Mouse (Mus musculus) megakaryocyte progenitor cell, adult 5-6 weeks (primary cell): ENCODE results near the gene Slc25a30. TPM values are rescaled to one million over a fixed set of nuclear protein-coding genes. Genes with fewer than 3 reads are reported as not detected.

Experiments
- ATAC-seq: replicated peaks from 2 replicates; pipeline ENCODE4 v1.8.0; 2016; ENCODE audit warnings: mild to moderate bottlenecking, moderate TSS enrichment, inconsistent platforms; ENCODE audit not compliant: poor library complexity
- total RNA-seq, 2 experiments: library from RNA; stranded (forward) in 1 of 2; stranded (reverse) in 1 of 2; fragments of 157-497, 149-512 nt in 1 of 2; fragments of 200-1000 nt in 1 of 2; gene quantifications; 2 replicates each; pipeline versions ENCODE4 v1.2.3 to v1.2.4; 2015 to 2017

The Slc25a30 gene
- total RNA-seq, 2 experiments from 2014 or later, result 16.9 to 17.3 TPM

DNA sequence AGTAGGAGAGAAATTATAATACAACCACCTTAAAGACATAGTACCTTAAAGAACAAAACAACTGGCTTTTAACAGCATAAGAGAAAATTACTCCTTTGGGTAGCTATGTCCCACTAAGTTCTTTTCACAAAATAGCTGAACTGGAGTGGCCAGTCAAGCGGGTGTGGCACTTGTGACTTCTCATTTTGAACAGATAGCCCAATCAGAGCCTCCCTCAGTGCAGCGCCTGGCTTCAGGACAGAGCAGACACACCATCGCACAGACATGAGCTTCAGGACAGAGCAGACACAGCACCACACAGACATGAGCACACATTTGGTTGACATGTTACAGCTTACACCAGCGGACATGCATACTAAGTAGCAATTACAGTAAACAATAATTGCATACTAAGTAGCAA, 35.8 kb downstream of the Slc25a30 start:
- ATAC-seq, result peak; percentile 43

DNA sequence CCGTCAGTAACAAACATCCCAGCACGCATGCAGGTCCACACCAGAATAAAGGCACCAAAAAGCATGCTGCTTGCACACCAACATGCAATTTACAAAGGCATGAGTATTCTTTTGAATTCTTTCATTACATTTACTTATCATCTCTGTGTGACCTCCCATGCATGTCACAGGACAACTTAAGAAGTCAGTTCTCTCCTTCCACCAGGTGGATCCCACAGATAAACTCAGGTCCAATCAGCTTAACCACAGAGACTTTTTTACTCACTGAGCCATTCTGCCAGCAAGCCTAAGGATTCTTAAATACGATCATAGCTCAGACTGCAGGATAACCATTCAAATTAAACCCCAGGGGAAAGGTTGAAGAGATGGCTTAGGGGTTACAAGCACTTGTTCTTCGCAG, 37.7 kb downstream of the Slc25a30 start:
- ATAC-seq, result peak; percentile 83

DNA sequence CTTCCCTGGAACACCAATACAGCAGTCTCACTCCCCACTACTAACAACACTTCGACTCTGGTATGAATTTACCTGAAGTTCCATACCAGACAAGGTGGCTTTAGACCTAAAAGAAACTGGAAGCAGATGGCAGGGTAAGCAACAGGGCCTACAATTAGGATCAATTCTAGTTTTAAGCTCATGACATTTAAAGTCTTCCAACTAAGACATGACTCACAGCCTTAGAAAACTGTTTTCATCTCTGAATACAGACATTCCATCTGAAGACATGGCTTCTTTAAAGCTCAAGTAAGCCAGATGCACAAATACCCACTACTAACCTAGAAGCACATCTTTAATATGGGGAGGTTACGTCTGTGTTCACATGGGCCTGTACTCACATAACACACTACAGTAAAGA, 38.9 kb downstream of the Slc25a30 start:
- no peak for ATAC-seq

DNA sequence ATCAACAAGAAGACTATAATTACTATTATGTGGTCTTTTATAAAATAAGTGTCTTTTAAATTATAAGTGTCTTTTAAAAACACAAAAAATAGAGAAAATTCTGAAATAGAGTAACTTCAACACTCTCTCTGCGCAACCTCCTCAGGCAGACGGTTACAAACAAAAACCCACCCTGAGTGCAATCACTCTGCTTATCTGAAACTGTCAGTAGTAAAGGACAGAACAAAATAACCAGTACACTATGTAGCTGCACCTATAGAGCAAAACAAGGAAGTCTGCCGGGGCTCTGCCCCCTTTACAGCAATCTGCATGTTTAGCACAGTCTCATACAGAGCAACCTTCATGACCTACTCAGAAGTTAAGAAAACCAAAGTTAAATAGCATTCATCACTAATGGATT, 44.9 kb downstream of the Slc25a30 start:
- peak; percentile 63 for ATAC-seq

DNA sequence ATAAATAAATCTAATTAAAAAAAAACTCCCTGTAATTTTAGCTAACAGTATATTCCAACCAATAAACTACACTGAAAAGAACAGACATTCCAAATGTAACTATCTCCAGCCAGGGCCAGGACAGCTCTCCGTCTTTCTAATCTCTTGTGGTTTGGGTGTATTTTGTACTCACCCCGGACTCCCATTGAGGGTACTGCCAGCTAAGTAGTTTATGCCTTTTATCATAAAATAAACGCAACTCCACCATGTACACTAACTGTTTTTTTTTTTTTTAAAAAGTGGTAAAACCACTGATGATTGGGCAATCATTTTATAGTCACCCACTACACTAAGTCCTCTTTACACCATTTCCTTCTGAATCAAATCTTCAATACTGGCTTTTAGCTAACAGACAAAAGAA, 51.2 kb downstream of the Slc25a30 start:
- ATAC-seq, result peak; percentile 91

DNA sequence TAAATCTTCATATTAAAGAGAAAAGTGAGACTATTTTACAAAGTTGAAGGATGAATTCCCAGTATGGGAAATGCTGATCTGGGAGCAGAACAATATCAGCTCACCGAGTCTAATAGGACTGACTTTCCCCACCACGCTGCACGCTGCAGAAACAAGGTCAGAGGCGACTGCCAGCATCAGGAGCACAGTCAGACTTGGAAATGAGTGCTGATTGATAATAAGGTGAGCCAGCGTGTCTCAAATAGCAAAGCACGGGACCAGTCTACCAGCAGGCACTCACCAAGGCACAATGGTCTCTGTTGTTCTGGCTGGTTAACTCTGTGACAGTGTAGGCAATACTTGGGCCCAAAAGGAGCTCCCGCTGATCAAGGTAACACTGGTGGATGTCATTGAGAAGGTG, 54.2 kb downstream of the Slc25a30 start:
- ATAC-seq, result no peak

DNA sequence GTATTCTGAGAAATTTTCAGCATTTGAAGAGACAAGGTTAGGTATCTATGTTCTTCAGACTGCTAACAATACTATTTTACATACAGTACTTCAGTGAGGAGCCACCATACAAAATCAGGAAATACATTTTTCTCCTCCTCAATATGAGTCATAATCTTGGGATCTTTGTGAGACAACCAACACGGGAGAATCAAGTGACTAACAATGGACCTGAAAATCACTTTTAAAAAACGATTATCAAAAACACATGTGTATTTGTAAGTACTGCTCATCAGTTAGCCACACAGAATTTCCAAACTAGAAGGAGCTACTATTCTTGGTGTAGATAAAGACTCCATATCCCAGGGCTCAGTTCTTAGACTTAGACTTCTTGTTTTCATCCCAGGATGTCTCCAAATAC, 55.5 kb downstream of the Slc25a30 start:
- ATAC-seq, result no peak

DNA sequence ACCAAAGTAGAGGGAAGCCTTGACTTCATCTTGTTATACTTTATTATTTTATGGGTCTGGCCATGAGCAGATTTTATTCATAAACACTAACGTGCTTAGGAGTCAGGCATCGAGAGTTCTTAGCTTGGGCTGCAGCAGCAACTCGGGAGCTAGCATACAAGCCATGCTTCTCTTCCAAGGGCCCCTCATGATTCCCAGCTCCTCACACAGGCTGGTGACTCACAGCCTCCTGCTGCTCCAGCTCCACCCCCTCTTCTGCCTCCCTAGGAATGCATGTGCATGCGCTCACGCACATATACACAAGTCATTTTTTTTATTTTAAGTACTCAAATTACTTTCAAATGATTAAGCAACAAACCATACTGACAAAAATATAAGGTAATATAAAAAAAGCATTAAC, 58.7 kb downstream of the Slc25a30 start:
- no peak for ATAC-seq

DNA sequence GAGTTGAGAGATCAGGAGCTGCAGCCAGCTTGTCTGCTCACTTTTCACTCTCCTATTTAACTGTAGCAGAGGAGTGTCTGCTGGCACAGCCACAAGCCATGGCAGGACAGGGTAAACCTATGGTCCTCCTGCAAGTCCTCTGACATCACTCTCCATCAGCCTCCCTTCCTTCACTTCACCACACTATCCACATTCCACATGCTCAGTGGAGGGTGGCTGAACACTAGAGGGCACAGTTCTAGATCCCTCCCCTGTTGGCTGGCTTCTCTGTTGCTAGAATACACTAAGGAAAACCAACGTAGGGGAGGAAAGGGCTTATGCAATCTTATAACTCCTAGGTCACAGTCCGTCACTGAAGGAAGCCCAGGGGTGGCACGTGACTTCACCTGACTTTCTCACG, 59.8 kb downstream of the Slc25a30 start:
- peak; percentile 89 for ATAC-seq

DNA sequence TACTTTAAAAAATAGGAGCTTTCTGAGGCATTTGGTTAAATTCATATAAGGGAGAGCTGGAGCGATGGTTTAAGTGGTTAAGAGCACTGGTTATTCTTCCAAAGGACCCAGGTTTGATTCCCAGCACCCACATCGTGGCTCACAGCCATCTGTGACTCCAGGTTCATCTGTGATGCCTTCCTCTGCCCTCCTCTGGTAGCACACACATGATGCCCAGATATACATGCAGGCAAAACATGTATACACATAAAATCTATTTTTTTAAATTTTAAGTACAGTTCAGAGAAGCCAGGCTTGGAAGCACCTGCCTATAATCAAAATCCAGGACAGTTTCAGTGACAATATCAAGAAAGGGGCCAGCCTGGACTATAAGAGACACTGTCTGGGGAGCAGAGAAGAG, 64.0 kb downstream of the Slc25a30 start:
- ATAC-seq, result no peak

DNA sequence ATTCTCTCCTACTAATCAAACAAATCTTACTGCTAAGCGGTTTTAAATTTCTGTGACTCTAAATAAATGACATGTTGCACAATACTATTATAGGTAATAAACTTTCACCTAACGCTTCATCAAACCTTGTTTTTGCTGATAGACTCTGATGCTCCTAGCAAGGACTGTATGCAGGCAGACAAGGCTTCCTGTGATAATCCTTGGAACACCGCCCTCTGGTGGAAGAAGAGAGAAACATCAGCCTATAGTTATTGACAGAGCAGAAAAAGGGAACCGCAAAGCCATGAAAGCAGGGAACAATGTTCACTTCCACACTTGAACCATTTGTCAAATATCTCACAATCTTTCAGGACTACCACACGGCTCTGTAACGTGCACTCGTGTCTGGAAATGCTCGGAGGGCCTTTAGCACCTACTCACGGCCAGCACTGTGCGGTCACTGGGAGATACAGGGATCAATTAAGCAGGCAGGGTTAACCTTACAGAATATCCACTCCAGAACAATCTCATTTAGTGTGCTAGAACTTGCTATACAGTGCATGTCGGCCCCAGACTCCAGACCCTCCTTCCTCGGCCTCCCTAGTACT, 64.8 kb downstream of the Slc25a30 start:
- peak; percentile 96 for ATAC-seq

DNA sequence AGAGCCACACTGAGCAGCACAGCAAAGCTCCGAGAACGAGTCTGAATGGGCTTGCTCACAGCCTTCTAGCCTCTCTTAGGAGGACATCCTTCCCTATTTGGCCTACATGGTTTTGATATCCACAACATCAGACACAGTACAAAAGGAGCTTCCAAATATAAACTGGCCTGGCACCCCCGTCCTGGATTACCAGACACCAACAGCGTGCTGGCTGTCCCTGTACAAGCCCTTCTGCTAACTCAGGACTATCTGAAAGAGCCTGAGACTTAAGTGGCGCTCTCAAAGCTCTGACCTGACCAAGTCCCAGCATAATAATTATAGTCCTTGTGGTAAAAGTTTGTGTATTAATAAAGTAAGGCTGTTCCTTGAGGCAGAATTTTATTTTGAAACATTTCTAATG, 66.7 kb downstream of the Slc25a30 start:
- no peak for ATAC-seq

DNA sequence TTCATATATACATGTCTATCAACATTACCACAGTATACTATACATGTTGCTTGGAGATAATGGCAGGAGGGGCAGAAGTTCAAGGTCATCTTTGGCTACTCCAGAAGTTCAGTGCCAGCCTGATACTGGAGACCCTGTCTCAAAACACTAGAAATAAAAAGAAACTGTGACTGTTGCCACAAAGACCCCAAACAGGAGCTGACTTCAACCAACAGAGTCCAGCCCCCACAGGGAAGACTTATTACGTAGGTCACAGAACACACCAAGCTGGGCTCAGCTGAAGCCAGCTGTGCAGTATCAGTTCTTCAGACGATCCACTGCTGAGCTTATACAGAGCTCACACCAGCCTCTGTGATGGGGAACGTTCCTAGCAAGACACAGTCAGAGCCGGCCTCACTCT, 70.4 kb downstream of the Slc25a30 start:
- no peak for ATAC-seq

DNA sequence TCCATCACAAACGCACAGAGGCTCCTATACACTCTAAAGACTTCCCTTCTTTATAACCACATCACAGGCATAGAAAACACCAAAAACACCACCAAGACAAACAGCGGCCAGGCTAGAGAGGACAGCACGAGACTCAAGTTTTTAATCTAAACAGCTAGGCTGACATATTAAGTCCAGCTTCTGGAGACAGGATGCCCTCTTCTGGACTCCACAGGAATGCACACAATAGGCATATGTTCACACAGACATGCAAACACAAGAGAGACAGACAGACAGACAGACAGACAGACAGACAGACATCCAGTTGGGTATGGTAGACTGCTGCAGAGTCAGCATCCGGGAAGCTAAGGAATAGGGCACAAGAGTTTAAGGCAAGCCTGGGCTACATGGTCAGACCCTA, 73.2 kb downstream of the Slc25a30 start:
- no peak; the same call in 1 of the 2 replicates for ATAC-seq

DNA sequence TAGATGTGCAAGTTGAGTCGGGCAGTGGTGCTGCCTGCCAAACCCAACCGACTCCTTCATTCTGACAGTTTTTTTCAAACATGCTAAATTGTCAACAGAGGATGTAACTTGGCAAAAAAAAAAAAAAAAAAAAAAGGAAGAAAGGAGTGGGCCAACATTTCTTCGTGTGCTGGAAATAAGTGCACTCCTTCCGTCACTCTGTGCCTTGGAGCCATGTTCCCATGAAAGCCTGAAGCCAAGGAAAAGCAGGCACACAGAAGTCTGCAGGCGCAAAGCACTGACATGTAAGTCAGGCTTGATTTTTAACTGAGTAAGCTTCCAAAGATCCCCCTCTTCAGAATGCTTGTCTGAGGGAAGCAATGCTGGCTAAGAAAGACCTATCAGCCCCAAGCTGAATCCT, 74.2 kb downstream of the Slc25a30 start:
- no peak for ATAC-seq

DNA sequence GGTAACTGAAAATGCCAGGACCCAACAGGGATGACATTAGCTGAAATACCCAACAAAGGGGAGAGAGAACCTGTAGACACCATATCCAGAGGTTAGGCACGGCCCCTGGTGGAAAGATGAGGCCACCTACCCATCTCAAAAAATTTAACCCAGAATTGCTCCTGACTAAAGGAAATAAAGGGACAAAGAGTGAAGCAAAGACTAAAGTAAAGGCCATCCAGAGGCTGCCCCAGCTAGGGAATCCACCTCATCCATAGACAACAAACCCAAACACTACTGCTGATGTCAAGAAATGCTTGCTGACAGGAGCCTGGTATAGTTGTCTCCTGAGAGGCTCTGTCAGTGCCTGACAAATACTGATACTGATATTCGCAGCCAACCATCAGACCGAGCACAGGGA, 75.1 kb downstream of the Slc25a30 start:
- no peak for ATAC-seq

Other genes starting within 250 kb of the Slc25a30 start
- not detected in 2 replicates for gene Spert, start 193.9 kb downstream of the Slc25a30 start, total RNA-seq (2015)
- gene Spert, start 193.9 kb downstream of the Slc25a30 start, total RNA-seq (2017), result not detected in 2 replicates
- gene Erich6b, start 144.8 kb downstream of the Slc25a30 start, total RNA-seq (2015), result not detected in 2 replicates
- gene Erich6b, start 144.8 kb downstream of the Slc25a30 start, total RNA-seq (2017), result not detected in 2 replicates
- 20.1 and 22.5 TPM in 2 replicates for gene Cog3, start 32.5 kb downstream of the Slc25a30 start, total RNA-seq (2015)
- 25.4 and 25.5 TPM in 2 replicates for gene Cog3, start 32.5 kb downstream of the Slc25a30 start, total RNA-seq (2017)
- gene Tpt1, start 58.1 kb upstream of the Slc25a30 start, total RNA-seq (2015), result 4,894 and 5,633 TPM in 2 replicates
- gene Tpt1, start 58.1 kb upstream of the Slc25a30 start, total RNA-seq (2017), result 809 and 847 TPM in 2 replicates
- not detected in 2 replicates for gene Kctd4, start 168.0 kb upstream of the Slc25a30 start, total RNA-seq (2015)
- 0.24 TPM in 1 of 2 replicates, not detected in the other for gene Kctd4, start 168.0 kb upstream of the Slc25a30 start, total RNA-seq (2017)
- 66.1 and 71.3 TPM in 2 replicates for gene Gtf2f2, start 223.8 kb upstream of the Slc25a30 start, total RNA-seq (2015)
- gene Gtf2f2, start 223.8 kb upstream of the Slc25a30 start, total RNA-seq (2017), result 76.0 and 91.5 TPM in 2 replicates